Mouse (Mus musculus) midbrain, embryonic 16.5 days (tissue): ENCODE measurements around the gene Lce1j. TPM values are rescaled to one million over a fixed set of nuclear protein-coding genes. Genes with fewer than 3 reads are reported as not detected.
"Not testable (repeated sequence)": the region's sequence is repeated elsewhere in the genome, so short reads cannot be mapped to it uniquely, and the experiment has no call there.

ENCODE experiments used
- ATAC-seq: fragments of 200-750 bp; cut with Nextera tagmentation; 2 replicates; pipeline ENCODE4 v1.8.0; 2017; ENCODE audit warnings: moderate TSS enrichment
- H3K27ac ChIP-seq: fragments of 300-500 bp; sonication (generic); 2 replicates; pipeline ENCODE4 v1.5.1; 2014; ENCODE audit warnings: mild to moderate bottlenecking, low read length, mixed read lengths
- H3K27me3 ChIP-seq: fragments of 300-500 bp; sonication (generic); 2 replicates; pipeline ENCODE4 v1.6.1; 2014; ENCODE audit warnings: low read depth, low read length, mixed read lengths; ENCODE audit not compliant: control insufficient read depth, insufficient read depth
- H3K36me3 ChIP-seq: fragments of 300-500 bp; sonication (generic); 2 replicates; pipeline ENCODE4 v1.6.1; 2014; ENCODE audit warnings: mild to moderate bottlenecking, low read length, moderate library complexity, mixed read lengths; ENCODE audit not compliant: control insufficient read depth, insufficient read depth
- H3K4me1 ChIP-seq: fragments of 300-500 bp; sonication (generic); 2 replicates; pipeline ENCODE4 v1.6.1; 2014; ENCODE audit warnings: mild to moderate bottlenecking, low read length, mixed read lengths; ENCODE audit not compliant: control insufficient read depth, insufficient read depth
- H3K4me2 ChIP-seq: fragments of 300-500 bp; sonication (generic); 2 replicates; pipeline ENCODE4 v1.6.1; 2014; ENCODE audit warnings: mild to moderate bottlenecking, low read length, mixed read lengths
- H3K4me3 ChIP-seq: fragments of 300-500 bp; sonication (generic); 2 replicates; pipeline ENCODE4 v1.5.1; 2014; ENCODE audit warnings: low read depth, mild to moderate bottlenecking, low read length, moderate library complexity, mixed read lengths
- H3K9ac ChIP-seq: fragments of 300-500 bp; sonication (generic); 2 replicates; pipeline ENCODE4 v1.6.1; 2014; ENCODE audit warnings: low read depth, low read length, mixed read lengths
- H3K9me3 ChIP-seq: fragments of 300-500 bp; sonication (generic); replicated peaks from 2 replicates; pipeline ENCODE4 v1.6.1; 2014; ENCODE audit warnings: mild to moderate bottlenecking, low read length, mixed read lengths; ENCODE audit not compliant: control insufficient read depth, poor library complexity, severe bottlenecking
- WGBS: fragments of 180-500 bp; shearing (Covaris S2); extraction: QIAGEN DNeasy Blood & Tissue Kit; methylation state at CpG from one replicate; pipeline ENCODE4 v1.1.7; 2014; 5-methylcytosine and 5-hydroxymethylcytosine counted together
- polyA plus RNA-seq: library from polyadenylated mRNA; unstranded; fragments of >200 nt; fragmentation: Nextera tagmentation; extraction: Ambion mirVana; gene quantifications from 2 replicates; pipeline ENCODE4 v1.2.1, GENCODE M21; 2015

The Lce1j gene
- not detected in 2 replicates for polyA plus RNA-seq

DNA sequence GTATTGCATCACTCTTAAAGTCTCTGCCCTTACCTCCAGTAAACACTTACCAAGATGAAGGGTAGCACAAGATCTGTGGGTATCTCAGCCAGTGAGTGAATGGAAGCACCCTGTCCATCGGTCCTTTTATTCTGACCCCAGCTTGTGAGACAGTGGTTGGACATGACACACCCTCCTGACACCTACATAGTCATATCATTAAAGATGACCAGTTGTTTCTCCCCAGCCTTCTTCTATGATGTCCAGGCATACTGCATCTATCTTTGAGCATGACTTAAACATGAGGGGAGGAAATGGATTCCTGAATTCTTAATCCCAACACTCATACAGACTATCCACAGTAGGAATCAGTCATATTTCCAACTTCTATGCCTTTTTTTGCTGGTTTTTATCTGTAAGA, at the start of gene Lce1j:
Lce1j (minus strand) TSS at position 101 of the 400 bp plus-strand sequence.
- Histone ChIP-seq H3K27ac (no peak within 1 kb of the TSS), H3K36me3 (no peaks in the 10 kb centered on the region), H3K4me2 (no peak within 1 kb of the TSS), H3K4me1 (no peaks in the 10 kb centered on the region), H3K9ac (no peak within 1 kb of the TSS), H3K4me3 (no peak within 1 kb of the TSS), H3K9me3 (no peaks in the 10 kb centered on the region), H3K27me3 (no peaks in the 10 kb centered on the region)
- 92% methylated on average over 1 of the region's 1 CpGs for whole genome bisulfite sequencing
- ATAC-seq, result no peak

DNA sequence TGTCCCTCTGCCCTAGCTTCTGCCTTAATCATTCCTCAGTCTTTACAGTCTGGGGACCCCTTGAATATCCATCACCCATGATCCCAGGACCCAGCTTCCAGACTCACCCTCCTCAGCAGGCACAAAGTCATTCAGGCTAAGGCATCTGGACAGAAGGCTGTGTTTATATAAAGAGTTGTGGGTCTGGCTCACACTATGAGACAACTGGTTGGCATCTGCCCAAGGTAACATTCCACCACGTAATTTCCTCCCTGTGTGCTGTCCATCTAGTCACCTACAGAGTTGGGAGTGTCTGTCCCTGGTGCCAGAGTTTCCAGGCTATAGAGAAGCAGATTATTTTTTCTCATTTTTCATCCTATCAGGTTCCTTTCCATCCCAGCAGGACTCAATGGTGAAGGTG, 36.8 kb upstream of the Lce1j start, which contains the start of gene Kprp:
Kprp (minus strand) TSS at position 140 of the 400 bp plus-strand sequence.
- H3K36me3 ChIP-seq, result no peaks in the 10 kb centered on the region
- H3K4me2 ChIP-seq, result no peak within 1 kb of the TSS
- no peaks in the 10 kb centered on the region for H3K4me1 ChIP-seq
- H3K9me3 ChIP-seq, result no peaks in the 10 kb centered on the region
- H3K4me3 ChIP-seq, result no peak within 1 kb of the TSS
- no peak for ATAC-seq
- no peaks in the 10 kb centered on the region for H3K27me3 ChIP-seq
- H3K27ac ChIP-seq, result no peak within 1 kb of the TSS
- H3K9ac ChIP-seq, result no peak within 1 kb of the TSS
- 75% methylated on average over 1 of the region's 1 CpGs for WGBS

DNA sequence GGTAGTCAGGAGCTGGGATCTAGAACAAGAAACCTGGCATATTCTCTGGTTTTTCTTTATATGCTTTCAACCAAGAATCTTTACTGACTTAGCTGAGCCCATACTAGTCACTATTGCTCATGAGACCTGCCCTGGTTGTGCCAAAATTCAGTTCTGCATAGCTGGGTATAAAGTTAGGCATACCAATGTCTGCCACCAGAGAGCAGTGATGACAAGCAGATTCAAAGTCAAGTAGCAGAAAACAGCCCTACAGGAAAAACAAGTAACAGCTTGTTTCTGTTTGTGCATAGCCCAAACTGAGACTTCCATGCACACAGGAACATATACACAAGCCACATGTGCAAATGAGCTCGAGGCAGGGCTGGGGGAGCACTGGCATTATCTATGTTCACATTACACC, 35.5 kb upstream of the Lce1j start:
- ATAC-seq, result no peak
- Histone ChIP-seq H3K9me3 (no peaks in the 10 kb centered on the region), H3K4me3 (no peak overlapping the region), H3K27me3 (no peaks in the 10 kb centered on the region), H3K36me3 (no peaks in the 10 kb centered on the region), H3K4me2 (no peak overlapping the region), H3K27ac (no peak overlapping the region), H3K4me1 (no peaks in the 10 kb centered on the region), H3K9ac (no peak overlapping the region)
- 41% methylated on average over 1 of the region's 1 CpGs for WGBS

DNA sequence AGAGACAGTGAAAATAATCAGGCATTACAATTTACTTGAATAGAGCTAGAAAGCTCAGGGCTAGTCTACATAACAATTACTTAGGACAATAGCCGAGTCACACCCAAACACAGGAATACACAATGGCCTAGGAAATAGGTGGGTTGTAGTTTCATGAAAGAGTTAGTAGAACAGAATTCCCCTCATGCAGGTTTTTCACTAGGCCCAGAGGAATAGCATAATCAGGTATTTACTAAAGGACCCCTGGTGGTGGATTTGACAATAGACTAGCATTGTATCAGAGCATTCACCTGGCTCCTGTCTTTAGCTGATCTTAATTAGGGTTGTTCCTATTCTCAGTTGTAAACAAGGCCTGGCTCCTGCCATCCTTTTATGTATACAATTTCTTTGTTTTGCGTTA, 25.7 kb upstream of the Lce1j start:
- not testable (repeated sequence) for H3K4me1 ChIP-seq, ATAC-seq, H3K9ac ChIP-seq, H3K36me3 ChIP-seq, H3K27me3 ChIP-seq, H3K9me3 ChIP-seq, H3K4me3 ChIP-seq, H3K4me2 ChIP-seq, H3K27ac ChIP-seq
- WGBS, result 93% methylated on average over 2 of the region's 2 CpGs

DNA sequence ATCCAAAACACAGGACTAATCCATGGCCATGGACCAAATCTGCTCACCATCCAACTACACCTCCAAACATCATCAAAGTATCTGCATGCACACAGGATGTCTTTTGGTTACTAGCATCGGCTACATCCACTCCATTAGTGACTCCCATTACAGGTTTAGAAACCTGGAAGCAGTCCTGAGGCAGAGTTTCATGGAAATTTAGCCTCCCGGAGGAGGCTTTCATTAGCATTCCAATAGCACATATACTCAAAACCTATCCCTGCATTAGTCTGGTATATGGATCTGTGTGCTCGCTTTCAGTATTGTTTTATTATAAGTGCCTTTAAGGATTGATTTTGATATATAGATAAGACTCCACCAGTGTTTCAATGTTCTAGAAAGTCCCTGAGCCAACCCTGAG, 25.3 kb upstream of the Lce1j start:
- Histone ChIP-seq H3K9ac (no peak overlapping the region), H3K27me3 (no peaks in the 10 kb centered on the region), H3K9me3 (no peaks in the 10 kb centered on the region), H3K36me3 (no peaks in the 10 kb centered on the region), H3K4me3 (no peak overlapping the region), H3K4me1 (no peaks in the 10 kb centered on the region), H3K4me2 (no peak overlapping the region), H3K27ac (no peak overlapping the region)
- 90% methylated on average over 3 of the region's 3 CpGs for WGBS
- no peak for ATAC-seq

DNA sequence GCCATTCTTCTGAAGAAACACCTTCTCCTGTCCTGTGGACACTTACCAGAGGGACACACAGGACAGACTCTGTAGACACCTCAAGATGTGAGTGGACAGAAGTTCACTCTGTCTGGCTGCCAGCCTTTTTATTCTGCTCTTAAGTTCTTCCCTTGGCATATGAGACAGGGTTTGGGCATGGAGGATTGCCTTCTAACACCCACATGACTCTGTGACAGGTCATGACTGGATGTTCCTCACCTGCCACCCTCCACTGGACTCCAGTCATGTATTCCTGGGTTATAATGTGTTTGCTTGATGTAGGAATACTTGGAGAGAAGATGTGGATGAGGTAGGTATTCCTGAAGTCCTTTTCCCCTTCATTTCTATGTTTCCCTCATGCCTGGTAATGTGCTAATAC, 17.5 kb upstream of the Lce1j start, which contains the start of gene Lce1k:
Lce1k (minus strand) TSS at position 101 of the 400 bp plus-strand sequence.
- Histone ChIP-seq H3K27ac (no peak within 1 kb of the TSS), H3K4me2 (no peak within 1 kb of the TSS), H3K9me3 (no peaks in the 10 kb centered on the region), H3K4me3 (no peak within 1 kb of the TSS), H3K36me3 (no peaks in the 10 kb centered on the region), H3K9ac (no peak within 1 kb of the TSS), H3K4me1 (no peaks in the 10 kb centered on the region), H3K27me3 (no peaks in the 10 kb centered on the region)
- no peak for ATAC-seq

DNA sequence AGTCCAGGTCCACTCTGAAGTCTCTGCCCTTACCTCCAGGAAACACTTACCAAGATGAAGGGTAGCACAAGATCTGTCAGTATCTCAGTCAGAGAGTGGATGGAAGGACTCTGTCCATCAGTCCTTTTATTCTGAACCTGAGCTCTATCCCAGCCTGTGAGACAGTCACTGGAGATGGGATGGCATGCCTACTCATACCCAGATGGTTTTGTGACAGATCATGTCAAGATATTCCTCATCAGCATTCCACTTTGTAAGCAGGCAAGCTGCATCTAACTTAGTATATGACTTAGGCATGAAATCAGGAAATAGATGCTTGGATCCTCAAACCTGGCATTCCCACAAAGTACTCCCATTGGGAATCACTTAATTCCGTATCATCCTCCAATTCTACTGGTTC, 11.5 kb downstream of the Lce1j start, which contains the start of gene Lce1i:
Lce1i (minus strand) TSS at position 101 of the 400 bp plus-strand sequence.
- H3K36me3 ChIP-seq, result no peaks in the 10 kb centered on the region
- H3K9me3 ChIP-seq, result no peaks in the 10 kb centered on the region
- H3K4me2 ChIP-seq, result no peak within 1 kb of the TSS
- no peak within 1 kb of the TSS for H3K27ac ChIP-seq
- H3K9ac ChIP-seq, result no peak within 1 kb of the TSS
- ATAC-seq, result no peak
- no peaks in the 10 kb centered on the region for H3K27me3 ChIP-seq
- H3K4me3 ChIP-seq, result no peak within 1 kb of the TSS
- H3K4me1 ChIP-seq, result no peaks in the 10 kb centered on the region
- 83% methylated on average over 1 of the region's 1 CpGs for WGBS

DNA sequence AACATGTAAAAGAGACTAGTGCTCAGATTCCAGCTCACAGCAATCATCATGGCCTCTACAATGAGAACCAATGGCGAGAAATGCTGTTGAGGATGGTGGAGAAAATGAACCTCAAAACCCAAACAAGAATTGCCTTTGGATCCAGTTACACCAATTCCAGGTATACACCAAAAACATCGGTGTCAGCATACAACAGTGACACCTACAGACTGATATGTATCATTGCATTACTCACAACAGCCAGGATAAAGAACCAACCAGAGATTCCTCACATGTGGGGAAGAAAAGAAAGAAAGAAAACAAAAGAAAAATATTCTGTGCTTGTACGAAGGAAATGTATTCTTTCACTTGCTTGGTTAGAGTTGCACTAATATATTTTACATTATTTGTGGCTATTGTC, 18.7 kb downstream of the Lce1j start:
- no peak overlapping the region for H3K4me3 ChIP-seq
- WGBS, result 23% methylated on average over 3 of the region's 3 CpGs
- no peak for ATAC-seq
- H3K9ac ChIP-seq, result no peak overlapping the region
- no peaks in the 10 kb centered on the region for H3K27me3 ChIP-seq
- H3K4me2 ChIP-seq, result no peak overlapping the region
- no peaks in the 10 kb centered on the region for H3K9me3 ChIP-seq
- H3K27ac ChIP-seq, result no peak overlapping the region
- H3K4me1 ChIP-seq, result no peaks in the 10 kb centered on the region
- H3K36me3 ChIP-seq, result no peaks in the 10 kb centered on the region

DNA sequence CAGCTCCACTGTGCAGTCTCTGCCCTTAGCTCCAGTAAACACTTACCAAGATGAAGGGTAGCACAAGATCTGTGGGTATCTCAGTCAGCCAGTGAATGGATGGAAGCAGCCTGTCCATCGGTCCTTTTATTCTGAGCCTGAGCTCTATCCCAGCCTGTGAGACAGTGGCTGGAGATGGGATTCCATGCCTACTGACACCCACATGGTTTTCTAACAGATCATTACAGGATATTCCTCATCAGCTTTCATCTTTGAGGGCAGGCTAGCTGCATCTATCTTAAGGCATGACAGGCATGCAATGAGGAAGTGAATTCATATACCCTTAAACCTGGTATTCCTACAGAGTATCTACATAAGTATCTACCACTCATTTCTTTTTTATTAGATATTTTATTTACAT, 25.3 kb downstream of the Lce1j start, which contains the start of gene Lce1h:
Lce1h (minus strand) TSS at position 101 of the 400 bp plus-strand sequence.
- H3K9me3 ChIP-seq, result no peaks in the 10 kb centered on the region
- H3K36me3 ChIP-seq, result no peaks in the 10 kb centered on the region
- no peak for ATAC-seq
- H3K4me3 ChIP-seq, result no peak within 1 kb of the TSS
- H3K4me1 ChIP-seq, result no peaks in the 10 kb centered on the region
- no peak within 1 kb of the TSS for H3K4me2 ChIP-seq
- H3K27ac ChIP-seq, result no peak within 1 kb of the TSS
- WGBS, result 95% methylated on average over 1 of the region's 1 CpGs
- no peaks in the 10 kb centered on the region for H3K27me3 ChIP-seq
- no peak within 1 kb of the TSS for H3K9ac ChIP-seq
